Mouse (Mus musculus) spleen, adult 2 months (tissue): ENCODE data around the gene Arhgap33. TPM values are rescaled to one million over a fixed set of nuclear protein-coding genes. Genes with fewer than 3 reads are reported as not detected.
"Not testable (repeated sequence)": the region's sequence is repeated elsewhere in the genome, so short reads cannot be mapped to it uniquely, and the experiment has no call there.

Source experiments
- DNase-seq, 2 experiments: peaks; one replicate each; pipeline versions ENCODE4 v3.0.0 to v3.0.0-alpha.2; 2012 to 2021; ENCODE audit warnings: low spot score in 2 of 2, low read depth in 1 of 2
- H3K27ac ChIP-seq: fragments of 200-500 bp; 2 replicates; pipeline ENCODE4 v1.5.1; 2012; ENCODE audit warnings: low read length, inconsistent platforms; ENCODE audit not compliant: insufficient read depth
- H3K27me3 ChIP-seq: fragments of 200-500 bp; 2 replicates; pipeline ENCODE4 v1.6.1; 2012; ENCODE audit warnings: mild to moderate bottlenecking, moderate library complexity, low read length, inconsistent platforms; ENCODE audit not compliant: control insufficient read depth, insufficient read depth
- H3K36me3 ChIP-seq: fragments of 200-500 bp; 2 replicates; pipeline ENCODE4 v1.6.1; 2012; ENCODE audit warnings: mild to moderate bottlenecking, low read length, inconsistent platforms; ENCODE audit not compliant: control insufficient read depth, insufficient read depth
- H3K4me1 ChIP-seq: fragments of 200-500 bp; 2 replicates; pipeline ENCODE4 v1.6.1; 2011; ENCODE audit warnings: inconsistent platforms; ENCODE audit not compliant: control insufficient read depth, insufficient read depth, insufficient read length
- H3K4me3 ChIP-seq: fragments of 200-500 bp; 2 replicates; pipeline ENCODE4 v1.5.1; 2011; ENCODE audit warnings: mild to moderate bottlenecking, inconsistent platforms; ENCODE audit not compliant: insufficient read depth, insufficient read length; ENCODE audit errors: extremely low read depth
- CTCF ChIP-seq: fragments of 200-500 bp; IDR thresholded peaks from 2 replicates; pipeline ENCODE4 v1.5.1; 2011; ENCODE audit warnings: mild to moderate bottlenecking, inconsistent platforms; ENCODE audit not compliant: insufficient read depth, insufficient read length, insufficient replicate concordance; ENCODE audit errors: extremely low read depth
- POLR2A ChIP-seq: fragments of 200-500 bp; IDR thresholded peaks from 2 replicates; pipeline ENCODE4 v1.6.1; 2011; ENCODE audit warnings: low read depth, low read length, inconsistent platforms
- WGBS: fragments of 180-500 bp; shearing (Covaris S2); methylation state at CpG from one replicate; pipeline ENCODE4 v1.1.7; 2018; 5-methylcytosine and 5-hydroxymethylcytosine counted together
- polyA plus RNA-seq: library from polyadenylated mRNA; depleted of rRNA; stranded (reverse); fragments of >200 nt; gene quantifications from 2 replicates; pipeline ENCODE4 v1.2.3, GENCODE M21; 2012

Arhgap33 gene
- polyA plus RNA-seq, 1 experiment: 18.4 TPM

GRCm38 (mm10) chr7:30493401-30493931, 41.4 kb downstream of the Arhgap33 start, which contains the start of gene Prodh2:
Gene Prodh2 (plus strand): TSS chr7:30493622.
- TF ChIP-seq POLR2A: no peak
- TF ChIP-seq CTCF: no peak
- H3K4me3 ChIP-seq: no peak within 1 kb of the TSS
- no peaks in the 10 kb centered on the region for H3K36me3 ChIP-seq
- no peaks in the 10 kb centered on the region for H3K4me1 ChIP-seq
- 60% methylated on average over 11 of the region's 11 CpGs for WGBS
- no peaks in the 10 kb centered on the region for H3K27me3 ChIP-seq
- no peak for DNase-seq
- no peak within 1 kb of the TSS for H3K27ac ChIP-seq

GRCm38 (mm10) chr7:30492765-30493164, 42.1 kb downstream of the Arhgap33 start:
- WGBS: 16% methylated on average over 4 of the region's 4 CpGs
- no peak for TF ChIP-seq POLR2A
- TF ChIP-seq CTCF: peak; percentile 55; the same call in 1 of the 2 replicates
- Histone ChIP-seq H3K4me3 (no peak overlapping the region), H3K4me1 (no peaks in the 10 kb centered on the region), H3K27ac (no peak overlapping the region), H3K36me3 (no peaks in the 10 kb centered on the region), H3K27me3 (no peaks in the 10 kb centered on the region)
- peak; percentile 40 to 66 for DNase-seq

- Histone ChIP-seq H3K36me3 (no peaks in the 10 kb centered on the region), H3K4me1 (no peaks in the 10 kb centered on the region), H3K27ac (no peak overlapping the region), H3K27me3 (no peaks in the 10 kb centered on the region), H3K4me3 (no peak overlapping the region)
- 30% methylated on average over 6 of the region's 6 CpGs for WGBS
- TF ChIP-seq CTCF: no peak
- TF ChIP-seq POLR2A: no peak
- DNase-seq: no peak
These were observed 43.9 kb downstream of the Arhgap33 start for GRCm38 (mm10) chr7:30490957-30491307.

- TF ChIP-seq POLR2A (no peak), CTCF (peak; percentile 33; the same call in 1 of the 2 replicates)
- WGBS: 31% methylated on average over 16 of the region's 16 CpGs
- Histone ChIP-seq H3K27me3 (no peaks in the 10 kb centered on the region), H3K36me3 (no peaks in the 10 kb centered on the region), H3K27ac (no peak overlapping the region), H3K4me1 (no peaks in the 10 kb centered on the region), H3K4me3 (no peak overlapping the region)
- DNase-seq: peak; percentile 12 to 26
These were observed 44.5 kb downstream of the Arhgap33 start for GRCm38 (mm10) chr7:30490251-30490956.

GRCm38 (mm10) chr7:30484250-30484649, 50.6 kb downstream of the Arhgap33 start:
- Histone ChIP-seq H3K36me3 (no peaks in the 10 kb centered on the region), H3K4me3 (no peak overlapping the region), H3K27me3 (no peaks in the 10 kb centered on the region), H3K4me1 (no peaks in the 10 kb centered on the region), H3K27ac (no peak overlapping the region)
- TF ChIP-seq POLR2A (no peak), CTCF (no peak)
- DNase-seq: no peak
- 18% methylated on average over 8 of the region's 8 CpGs for WGBS

GRCm38 (mm10) chr7:30477415-30478381, 57.2 kb downstream of the Arhgap33 start:
- 0 out of 2 replicates have a peak, but pooled peaks cover 2% of the 10 kb centered on the region for H3K27me3 ChIP-seq
- no peak overlapping the region for H3K4me3 ChIP-seq
- H3K36me3 ChIP-seq: no peaks in the 10 kb centered on the region
- no peaks in the 10 kb centered on the region for H3K4me1 ChIP-seq
- no peak overlapping the region for H3K27ac ChIP-seq
- no peak for DNase-seq
- TF ChIP-seq CTCF (no peak), POLR2A (no peak)
- 24% methylated on average over 27 of the region's 32 CpGs for WGBS

- not testable (repeated sequence) for H3K4me3 ChIP-seq, H3K27me3 ChIP-seq, H3K36me3 ChIP-seq, H3K4me1 ChIP-seq, DNase-seq, H3K27ac ChIP-seq
- 83% methylated on average over 7 of the region's 7 CpGs for WGBS
These were observed 58.7 kb downstream of the Arhgap33 start for GRCm38 (mm10) chr7:30476136-30476535.
